Mouse (Mus musculus) gonadal fat pad, adult 2 months (tissue): ENCODE measurements around the gene Rprd2. TPM values are rescaled to one million over a fixed set of nuclear protein-coding genes. Genes with fewer than 3 reads are reported as not detected.
"Not testable (repeated sequence)": the region's sequence is repeated elsewhere in the genome, so short reads cannot be mapped to it uniquely, and the experiment has no call there.

Experiments
- DNase-seq: peaks from one replicate; pipeline ENCODE4 v3.0.0-alpha.2; 2012; ENCODE audit warnings: low read depth
- polyA plus RNA-seq: library from polyadenylated mRNA; depleted of rRNA; stranded (reverse); fragments of >200 nt; gene quantifications from 2 replicates; pipeline ENCODE4 v1.2.3, GENCODE M21; 2012

Rprd2 gene
- polyA plus RNA-seq, 1 experiment = 11.1 TPM

- DNase-seq = no peak
Measured at GRCm38 (mm10) chr3:95818026-95818511, 594 bp downstream of the Rprd2 start.

- no peak for DNase-seq
Measured at GRCm38 (mm10) chr3:95816681-95817080, 2.0 kb downstream of the Rprd2 start.

- no peak for DNase-seq
Measured at GRCm38 (mm10) chr3:95808384-95808783, 10.3 kb downstream of the Rprd2 start.

GRCm38 (mm10) chr3:95807630-95808029 lies 11.0 kb downstream of the Rprd2 start:
- DNase-seq = not testable (repeated sequence)

GRCm38 (mm10) chr3:95806677-95807076 lies 12.0 kb downstream of the Rprd2 start:
- no peak for DNase-seq

DNA sequence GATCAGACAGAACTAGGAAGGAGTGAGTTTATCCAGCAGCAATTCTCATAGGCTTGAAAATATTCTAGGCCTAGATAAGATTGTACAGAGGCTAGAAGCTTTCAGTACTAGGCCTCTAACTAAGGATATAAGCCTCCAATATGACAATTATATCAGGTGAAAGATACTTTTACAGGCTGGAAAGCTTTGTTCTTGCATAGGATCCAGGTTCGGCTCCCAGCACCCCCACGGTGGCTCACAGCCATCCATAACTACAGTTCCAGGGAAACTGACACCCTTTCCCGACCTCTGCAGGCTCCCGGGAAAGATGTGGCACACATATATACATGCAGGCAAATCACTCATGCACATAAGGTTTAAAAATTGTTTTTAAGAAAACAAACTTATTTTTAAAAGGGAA lies 14.8 kb downstream of the Rprd2 start:
- DNase-seq = no peak

DNA sequence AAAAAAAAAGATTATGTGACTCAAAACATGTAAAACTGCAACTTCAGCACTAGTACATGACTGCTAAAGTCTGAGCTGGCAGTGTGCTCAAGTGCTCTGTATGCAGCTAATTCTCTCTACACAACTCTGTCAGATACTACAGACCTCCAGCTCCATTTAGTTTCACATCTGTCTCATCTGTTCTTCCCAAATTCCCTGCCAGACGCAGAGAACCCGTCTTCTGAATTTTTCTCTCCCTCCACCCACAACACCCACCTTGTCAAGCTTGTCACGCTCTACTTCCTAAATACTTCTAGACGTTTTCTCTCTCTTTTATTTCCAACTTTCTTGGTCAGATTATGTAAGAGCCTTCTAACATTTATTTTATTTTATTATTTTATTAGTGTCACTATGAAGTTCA lies 19.9 kb downstream of the Rprd2 start:
- DNase-seq = no peak

DNA sequence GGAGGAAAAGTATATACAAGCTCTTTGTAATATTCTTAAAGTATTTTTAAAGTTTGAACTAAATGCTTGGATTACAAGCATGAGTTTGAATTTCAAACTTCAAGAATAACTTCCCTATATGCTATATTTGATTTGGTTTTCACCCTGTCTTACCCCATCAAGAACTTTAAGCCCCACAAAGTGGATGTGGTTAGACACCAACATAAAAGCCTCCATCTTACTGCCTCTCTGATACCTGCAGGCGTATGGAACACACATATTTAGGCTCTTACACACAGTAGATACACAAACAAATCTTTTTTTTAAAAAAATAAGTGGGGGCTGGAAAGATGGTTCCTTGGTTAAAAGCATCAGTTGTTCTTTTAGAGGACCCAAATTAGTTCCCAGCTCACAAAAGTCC lies 24.4 kb downstream of the Rprd2 start:
- no peak for DNase-seq

GRCm38 (mm10) chr3:95793662-95794061 lies 25.0 kb downstream of the Rprd2 start:
- no peak for DNase-seq

GRCm38 (mm10) chr3:95785501-95785900 lies 33.2 kb downstream of the Rprd2 start:
- DNase-seq = no peak

DNA sequence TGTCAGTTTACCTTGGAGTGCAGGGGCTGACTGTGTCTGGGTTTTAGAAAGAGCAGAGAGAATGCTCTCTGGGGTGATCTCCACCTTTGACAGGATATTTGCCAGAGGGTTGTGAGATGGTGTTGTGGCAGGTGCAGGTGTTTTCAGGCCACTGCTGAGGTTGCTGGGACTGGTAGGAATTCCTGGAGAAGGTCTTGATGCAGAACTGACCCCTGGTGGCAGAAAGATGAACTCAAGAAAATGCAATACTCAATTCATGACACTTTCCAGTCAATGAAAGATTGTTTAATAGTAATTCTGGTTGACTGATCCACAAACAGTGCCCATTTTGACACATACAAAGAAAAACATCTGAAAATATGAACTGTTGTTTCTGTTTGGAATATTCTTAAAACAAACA lies 46.7 kb downstream of the Rprd2 start:
- DNase-seq = no peak

DNA sequence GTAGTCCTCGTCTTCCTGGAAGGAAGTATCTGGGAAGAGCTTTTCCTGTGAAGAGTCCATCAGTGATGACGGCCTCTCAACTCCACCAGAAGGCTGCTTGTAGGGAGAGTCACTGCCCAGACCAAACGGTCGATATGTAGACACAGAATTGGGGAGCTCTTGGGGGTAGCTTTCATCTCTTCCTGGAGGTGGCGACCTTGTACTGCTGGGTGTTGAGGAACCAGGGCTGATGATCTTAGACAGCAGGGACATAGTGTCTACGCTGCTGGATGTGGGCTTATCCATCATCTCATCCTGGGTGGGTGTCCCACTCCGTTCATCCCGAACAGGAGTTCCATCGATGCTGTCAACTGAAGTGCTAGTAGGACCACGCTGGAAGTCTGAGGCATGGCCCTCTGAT lies 53.1 kb downstream of the Rprd2 start:
- DNase-seq = no peak

DNA sequence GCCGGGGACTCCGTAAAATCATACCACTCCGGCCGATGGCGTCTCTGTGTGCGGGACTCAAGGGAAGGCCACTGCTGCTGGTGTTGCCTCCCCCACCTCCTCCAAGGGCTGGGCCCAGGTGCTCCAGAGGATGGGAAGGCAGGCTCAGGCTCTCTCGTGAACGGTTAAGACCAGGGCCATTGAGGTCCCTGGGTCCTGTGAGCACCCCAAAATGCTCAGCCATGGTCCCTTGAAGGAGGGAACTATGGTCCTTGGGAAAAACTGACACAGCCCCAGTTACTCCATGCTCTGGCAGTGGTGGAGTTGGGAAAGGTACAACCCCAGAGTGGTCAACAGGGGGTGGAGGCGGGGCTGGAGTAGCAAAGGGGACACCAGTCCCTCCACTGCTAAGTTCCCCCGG lies 54.9 kb downstream of the Rprd2 start:
- DNase-seq = no peak

DNA sequence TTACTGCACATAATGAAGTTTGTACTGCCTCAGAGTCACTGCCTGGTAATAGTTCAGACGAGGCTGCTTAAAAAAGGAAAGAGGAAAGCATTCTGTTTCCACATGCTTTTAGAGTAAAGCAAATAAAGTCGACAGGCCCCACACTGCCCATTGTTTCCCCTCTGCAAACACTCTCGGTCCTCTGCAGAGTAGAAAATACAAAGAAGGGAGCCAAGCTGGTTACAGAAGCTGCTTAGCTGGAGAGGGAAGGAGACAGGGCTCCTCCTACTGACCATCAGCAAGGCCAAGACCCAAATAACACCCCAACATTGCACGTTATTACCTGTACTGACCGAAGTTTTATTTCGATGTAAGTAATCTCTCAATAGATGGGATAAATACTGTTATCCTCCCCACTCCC lies 55.7 kb downstream of the Rprd2 start:
- DNase-seq = no peak

GRCm38 (mm10) chr3:95761771-95762170 lies 56.9 kb downstream of the Rprd2 start:
- DNase-seq = no peak

DNA sequence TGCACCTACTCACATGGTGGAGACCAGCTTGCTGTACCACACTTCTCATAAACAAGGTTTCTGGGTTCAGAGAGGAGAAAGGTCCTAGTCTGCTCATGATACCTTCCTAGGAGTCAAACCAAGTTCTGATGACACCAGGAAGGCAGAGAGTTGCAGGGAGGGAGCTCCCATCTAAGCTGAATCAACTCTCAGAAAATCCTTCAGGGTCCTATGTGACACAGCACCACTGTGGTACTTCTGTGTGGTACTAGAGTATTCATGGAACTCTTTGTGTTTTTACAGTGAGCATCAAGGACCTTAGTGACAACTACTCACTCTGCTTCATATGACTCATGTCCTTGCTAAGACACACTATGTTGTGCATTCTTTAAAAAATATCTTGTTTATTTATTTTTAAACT lies 58.0 kb downstream of the Rprd2 start:
- DNase-seq = no peak

DNA sequence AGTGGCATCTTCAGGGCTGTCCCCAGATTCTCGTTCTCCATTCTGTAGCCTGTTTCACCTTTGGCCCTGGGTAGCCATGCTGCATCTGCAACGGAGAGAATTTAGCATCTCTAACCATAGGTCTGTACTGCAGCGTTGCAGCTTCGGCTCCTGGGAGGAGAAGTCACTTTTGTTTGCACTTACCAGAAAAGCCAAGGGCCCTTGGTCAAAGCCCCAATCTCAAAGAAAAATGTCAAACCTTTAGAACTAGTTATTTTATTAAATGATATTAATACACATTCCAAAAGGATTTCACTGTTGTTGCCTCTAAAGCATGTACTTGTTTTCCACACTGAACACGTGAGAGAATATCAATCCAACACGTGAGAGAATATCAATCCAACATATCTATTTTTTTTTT lies 58.6 kb downstream of the Rprd2 start, which contains the start of gene Tars2:
TSS of gene Tars2 (minus strand) at position 101 of the 400 bp plus-strand sequence.
- DNase-seq = no peak

- no peak for DNase-seq
Measured at GRCm38 (mm10) chr3:95758467-95759218, 60.0 kb downstream of the Rprd2 start.

DNA sequence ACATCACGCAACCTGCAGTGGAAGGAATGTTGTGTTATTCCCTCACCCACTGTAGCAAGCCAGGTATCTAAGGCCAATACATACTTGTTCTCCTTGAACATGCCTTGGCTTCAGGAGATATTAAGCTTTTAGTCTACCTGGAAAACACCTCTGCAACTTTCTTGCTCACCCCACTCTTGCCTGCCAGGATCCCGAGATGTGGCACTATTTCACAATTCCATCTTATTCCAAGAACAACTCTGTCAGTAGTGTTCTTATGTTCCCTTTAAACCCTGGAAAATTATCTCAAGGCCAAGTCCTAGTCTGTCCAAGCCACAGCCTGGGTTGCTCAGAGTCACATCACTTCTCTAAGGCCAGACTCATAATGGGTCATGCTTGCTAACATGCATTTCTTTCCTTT lies 61.9 kb downstream of the Rprd2 start:
- peak; percentile 77 for DNase-seq

DNA sequence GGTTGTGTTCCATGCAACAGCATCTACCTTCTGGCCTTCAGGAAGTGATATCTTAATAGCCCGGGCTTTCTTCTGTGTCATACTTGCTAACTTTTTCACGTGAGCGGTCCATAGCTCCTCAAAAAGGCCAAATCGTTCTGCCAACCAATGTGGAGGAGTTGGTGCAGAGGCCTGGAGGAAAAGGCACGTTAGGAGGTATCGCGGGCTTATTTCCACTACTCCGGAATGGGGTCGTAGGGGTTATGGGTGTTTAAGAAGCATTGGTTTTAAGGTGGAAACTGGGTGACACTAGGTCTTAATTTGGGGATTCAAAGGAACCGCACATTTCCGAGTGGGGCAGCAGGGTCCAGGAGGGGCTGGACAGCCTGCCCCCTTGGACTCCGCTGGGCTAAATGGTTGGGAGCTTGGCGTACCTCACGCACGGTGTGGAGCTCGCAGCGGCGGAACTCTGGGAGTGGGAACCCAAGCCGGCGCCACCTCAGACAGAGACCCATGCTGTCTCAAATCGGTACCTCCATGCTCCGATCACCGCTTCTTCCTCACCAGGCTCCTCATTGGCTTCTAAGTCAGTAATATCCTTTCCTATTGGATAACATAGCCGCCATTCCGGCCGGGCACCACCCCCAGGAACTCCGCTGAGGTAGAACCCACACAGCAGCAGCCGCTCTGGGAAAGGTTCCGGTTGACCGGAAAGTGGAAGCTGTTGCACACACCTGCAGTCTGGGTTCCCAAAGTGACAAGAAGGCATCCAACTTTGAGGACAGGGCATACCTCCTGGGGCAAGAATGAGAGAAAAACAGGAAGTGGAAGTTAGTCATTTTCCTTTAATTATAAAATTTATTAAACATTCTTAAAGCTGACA lies 64.1 kb downstream of the Rprd2 start:
- DNase-seq = peak; percentile 56

GRCm38 (mm10) chr3:95752935-95753334 lies 65.7 kb downstream of the Rprd2 start:
- no peak for DNase-seq

DNA sequence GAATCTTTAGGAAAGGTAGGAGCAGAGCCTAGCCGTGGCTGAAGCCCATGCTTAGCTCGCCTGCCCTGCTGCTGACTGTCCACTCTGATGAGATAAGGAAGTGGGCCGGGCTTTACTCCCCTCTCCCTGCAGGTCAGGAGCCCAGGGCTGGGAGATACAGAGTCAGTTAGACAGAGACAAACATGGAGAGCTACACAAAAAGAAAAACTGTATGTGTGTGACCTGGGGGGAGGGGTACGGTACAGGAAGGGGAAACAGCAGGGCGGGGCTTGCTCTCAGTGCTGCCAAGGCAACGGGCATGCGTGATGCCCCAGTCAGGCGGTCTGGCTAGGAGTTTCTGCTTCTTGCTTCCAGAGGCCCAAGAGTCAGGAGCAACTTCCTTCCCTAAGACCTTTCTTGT lies 78.3 kb downstream of the Rprd2 start:
- no peak for DNase-seq
